Mouse (Mus musculus) kidney, postnatal 14 days (tissue): ENCODE data around the gene Fam25c.
"Not testable (repeated sequence)": the region's sequence is repeated elsewhere in the genome, so short reads cannot be mapped to it uniquely, and the experiment has no call there.

Experiments
- DNase-seq: peaks from one replicate; pipeline ENCODE4 v3.0.0; 2022; ENCODE audit warnings: mixed read lengths

Gene Fam25c

DNA sequence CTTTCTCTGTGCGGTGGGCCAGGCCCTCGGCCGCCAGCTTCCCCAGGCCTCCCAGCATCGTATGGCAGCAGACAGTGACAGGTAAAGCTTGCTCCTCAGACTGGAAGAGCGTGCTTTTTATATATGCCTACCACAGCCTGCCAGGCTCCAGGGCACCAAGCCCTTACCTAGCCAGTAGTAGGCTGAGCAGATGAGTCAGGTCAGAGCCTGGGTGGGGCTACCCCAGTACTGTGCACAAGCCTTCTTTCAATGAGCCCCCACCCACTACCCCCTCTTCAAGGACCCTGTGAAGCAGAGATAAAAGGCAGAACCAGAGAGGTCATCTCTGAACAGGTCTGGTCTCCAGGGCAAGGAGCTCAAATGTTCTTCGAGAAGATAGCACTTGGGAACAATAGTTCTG, at the start of gene Fam25c:
Gene Fam25c, minus strand, starts transcription at position 133 of the 400 bp plus-strand sequence.
- no peak for DNase-seq

GRCm38 (mm10) chr14:34403424-34403823, 48.2 kb upstream of the Fam25c start:
- DNase-seq: no peak

GRCm38 (mm10) chr14:34402871-34403270, 47.6 kb upstream of the Fam25c start:
- DNase-seq: no peak

DNA sequence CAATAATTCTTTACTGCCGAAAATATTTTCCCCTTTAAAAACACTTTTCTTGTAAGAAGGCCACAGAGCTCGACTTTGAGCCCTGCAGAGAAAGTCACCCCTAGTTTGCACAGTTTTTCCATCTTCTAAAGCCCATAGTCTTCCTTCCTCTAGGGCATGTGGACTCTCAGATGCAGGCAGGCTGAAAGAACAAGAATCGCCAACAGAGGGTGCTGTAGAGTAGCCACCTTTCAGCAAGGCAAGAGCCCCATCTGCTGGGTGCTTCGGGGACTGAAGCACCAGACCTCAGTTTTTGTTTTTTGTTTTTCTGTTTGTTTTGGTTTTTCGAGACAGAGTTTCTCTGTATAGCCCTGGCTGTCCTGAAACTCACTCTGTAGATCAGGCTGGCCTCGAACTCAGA, 45.9 kb upstream of the Fam25c start:
- DNase-seq: peak; percentile 86

GRCm38 (mm10) chr14:34400021-34400420, 44.8 kb upstream of the Fam25c start:
- DNase-seq: no peak

GRCm38 (mm10) chr14:34399301-34399700, 44.1 kb upstream of the Fam25c start:
- DNase-seq: no peak

- DNase-seq: no peak
These were observed 43.7 kb upstream of the Fam25c start for GRCm38 (mm10) chr14:34398901-34399300.

- DNase-seq: no peak
These were observed 42.6 kb upstream of the Fam25c start for GRCm38 (mm10) chr14:34397871-34398270.

- no peak for DNase-seq
These were observed 38.1 kb upstream of the Fam25c start for GRCm38 (mm10) chr14:34393295-34393694.

- no peak for DNase-seq
These were observed 27.9 kb upstream of the Fam25c start for GRCm38 (mm10) chr14:34382921-34383704.

DNA sequence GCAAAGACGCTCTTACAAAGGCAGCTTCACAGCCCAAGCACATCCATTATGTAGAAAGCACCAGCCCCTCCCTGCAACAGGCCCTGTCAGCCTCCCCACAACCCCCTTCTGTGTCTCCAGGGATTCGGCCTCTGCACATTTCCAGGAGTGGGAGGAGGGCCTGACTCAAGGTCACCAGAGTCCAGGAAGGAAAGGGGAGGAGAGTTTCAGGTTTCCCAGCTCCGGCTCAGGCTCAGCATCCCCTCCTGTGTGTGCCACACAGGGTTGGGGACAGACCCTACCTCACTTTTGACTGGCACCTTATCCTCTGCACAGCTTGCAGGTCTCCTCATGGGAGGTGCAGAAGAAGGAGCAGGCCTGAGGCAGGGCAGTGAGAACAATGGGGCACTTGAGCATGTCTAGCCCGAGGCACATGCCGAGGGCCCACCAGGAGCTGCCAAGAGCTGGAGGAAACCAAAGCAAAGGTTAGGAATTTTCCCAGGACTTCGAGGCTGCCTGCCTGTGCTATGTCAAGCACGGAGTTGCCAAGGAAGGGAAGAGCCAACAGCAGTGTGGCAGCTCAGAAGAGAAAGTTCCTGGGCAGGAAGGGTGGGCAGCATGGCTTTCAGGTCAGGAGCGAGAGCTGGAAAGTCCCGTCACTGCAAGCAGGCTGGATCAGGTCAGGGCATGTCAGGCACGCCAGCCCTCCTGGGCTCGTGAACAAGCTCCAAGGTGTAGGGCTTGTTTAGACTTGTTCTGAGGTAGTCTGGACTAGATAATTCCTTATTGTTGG, 23.5 kb upstream of the Fam25c start:
- DNase-seq: peak; percentile 78

DNA sequence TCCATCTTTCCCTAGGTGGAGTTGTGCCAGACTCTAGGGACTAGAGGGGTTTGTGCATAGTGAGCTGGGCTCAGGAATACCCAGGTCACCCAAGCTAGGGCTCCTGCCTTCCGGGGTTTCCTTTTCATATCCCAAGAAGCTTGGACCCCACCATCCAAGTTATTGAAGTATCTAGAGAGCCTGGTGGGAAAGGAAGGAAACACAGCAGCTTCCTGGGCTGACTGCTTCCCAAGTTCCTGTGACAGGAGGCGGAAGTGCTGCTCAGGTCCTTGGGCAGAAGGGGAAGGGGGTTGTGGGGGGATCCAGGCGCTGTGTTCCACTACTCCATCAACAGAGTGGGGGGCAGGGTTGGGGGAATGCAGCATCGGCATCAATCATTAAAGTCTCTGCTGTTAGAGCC, 21.9 kb upstream of the Fam25c start:
- no peak for DNase-seq

- DNase-seq: no peak
These were observed 20.7 kb upstream of the Fam25c start for GRCm38 (mm10) chr14:34375941-34376340.

DNA sequence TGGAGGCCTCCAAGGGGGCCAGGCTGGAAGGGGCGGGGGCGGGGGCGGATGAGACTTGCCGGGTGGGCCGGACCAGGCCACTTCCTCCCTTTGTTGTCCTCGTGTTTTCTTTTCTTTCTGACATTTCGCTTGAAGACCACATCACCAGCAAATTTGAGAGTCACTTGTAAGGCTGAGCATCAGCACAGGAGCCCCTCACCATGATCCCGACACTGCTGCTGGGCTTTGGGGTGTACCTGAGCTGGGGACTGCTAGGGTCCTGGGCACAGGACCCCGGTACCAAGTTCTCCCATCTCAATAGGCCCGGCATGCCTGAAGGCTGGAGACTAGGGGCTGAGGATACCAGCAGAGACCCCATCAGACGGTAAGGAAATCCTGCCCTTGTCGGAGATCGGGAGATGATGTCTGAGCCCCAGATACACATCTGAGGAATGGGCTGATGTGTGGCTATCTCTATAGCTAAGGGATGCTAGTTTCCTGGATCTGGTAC, 20.2 kb upstream of the Fam25c start, which contains the start of gene Mmrn2:
Gene Mmrn2, plus strand, starts transcription at position 51 of the 490 bp plus-strand sequence.
- no peak for DNase-seq

DNA sequence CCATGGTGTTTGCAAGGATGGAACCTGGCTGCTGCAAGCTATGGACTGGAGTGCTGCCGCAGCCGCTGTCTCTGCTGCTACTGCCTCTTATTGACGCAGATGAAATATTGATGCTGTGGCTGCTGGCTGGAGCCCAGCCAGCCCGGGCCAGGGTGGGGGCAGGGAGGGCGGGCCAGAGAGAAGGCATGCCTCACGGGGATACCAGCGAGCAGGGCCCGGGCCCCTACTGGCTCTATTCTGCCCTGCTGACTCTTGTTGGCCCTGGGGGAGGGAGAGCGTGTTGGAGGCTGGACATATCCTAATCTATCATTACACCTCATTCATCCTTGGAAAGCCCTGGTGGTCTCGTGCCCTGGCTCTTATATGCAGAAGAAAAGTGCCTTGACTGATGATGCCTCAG, 19.3 kb upstream of the Fam25c start, which contains the start of gene Sncg:
Gene Sncg, minus strand, starts transcription at position 213 of the 400 bp plus-strand sequence.
- DNase-seq: no peak

- DNase-seq: no peak
These were observed 18.3 kb upstream of the Fam25c start for GRCm38 (mm10) chr14:34373581-34373980.

DNA sequence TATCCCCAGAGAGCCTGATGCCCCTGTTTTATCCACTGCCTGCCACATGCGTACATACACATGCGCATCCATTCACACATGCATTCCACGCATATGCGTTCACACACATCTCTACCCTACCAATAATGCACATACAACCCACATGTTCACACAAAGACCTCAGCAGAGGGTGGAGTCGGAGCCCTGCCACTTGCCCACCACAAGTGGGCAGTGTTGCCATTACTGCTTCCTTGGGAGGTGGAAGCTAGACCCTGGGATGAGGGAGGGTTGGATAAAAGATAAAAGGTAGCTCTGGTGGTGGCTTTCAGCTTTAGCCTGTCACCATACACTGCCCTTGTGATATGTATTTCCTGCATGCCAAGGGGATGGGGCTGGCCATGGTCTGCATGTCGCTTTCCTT, 17.4 kb upstream of the Fam25c start:
- DNase-seq: peak; percentile 70

- DNase-seq: no peak
These were observed 16.5 kb upstream of the Fam25c start for GRCm38 (mm10) chr14:34371763-34372162.

DNA sequence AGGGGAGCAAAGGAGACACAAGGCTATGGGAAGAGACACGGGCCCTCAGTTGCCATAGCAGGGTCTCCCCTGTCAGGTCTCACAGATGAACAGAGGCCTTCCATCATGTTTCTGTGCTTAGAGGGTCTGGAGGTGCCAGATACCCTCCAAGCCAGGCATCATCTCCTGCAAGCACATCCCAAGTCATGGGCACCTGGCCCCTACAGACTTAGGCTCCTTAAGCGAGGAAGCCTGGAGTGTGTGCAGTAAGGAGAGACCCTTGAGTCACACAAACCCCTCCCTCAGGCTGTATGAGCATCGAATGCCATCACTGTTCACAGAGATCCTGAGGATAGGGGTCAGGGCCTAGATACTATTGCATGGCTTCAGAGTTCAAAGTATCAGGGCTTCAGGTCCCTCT, 15.7 kb upstream of the Fam25c start:
- no peak for DNase-seq

GRCm38 (mm10) chr14:34370203-34370602, 15.0 kb upstream of the Fam25c start:
- no peak for DNase-seq

- no peak for DNase-seq
These were observed 9.9 kb upstream of the Fam25c start for GRCm38 (mm10) chr14:34365147-34365507.

DNA sequence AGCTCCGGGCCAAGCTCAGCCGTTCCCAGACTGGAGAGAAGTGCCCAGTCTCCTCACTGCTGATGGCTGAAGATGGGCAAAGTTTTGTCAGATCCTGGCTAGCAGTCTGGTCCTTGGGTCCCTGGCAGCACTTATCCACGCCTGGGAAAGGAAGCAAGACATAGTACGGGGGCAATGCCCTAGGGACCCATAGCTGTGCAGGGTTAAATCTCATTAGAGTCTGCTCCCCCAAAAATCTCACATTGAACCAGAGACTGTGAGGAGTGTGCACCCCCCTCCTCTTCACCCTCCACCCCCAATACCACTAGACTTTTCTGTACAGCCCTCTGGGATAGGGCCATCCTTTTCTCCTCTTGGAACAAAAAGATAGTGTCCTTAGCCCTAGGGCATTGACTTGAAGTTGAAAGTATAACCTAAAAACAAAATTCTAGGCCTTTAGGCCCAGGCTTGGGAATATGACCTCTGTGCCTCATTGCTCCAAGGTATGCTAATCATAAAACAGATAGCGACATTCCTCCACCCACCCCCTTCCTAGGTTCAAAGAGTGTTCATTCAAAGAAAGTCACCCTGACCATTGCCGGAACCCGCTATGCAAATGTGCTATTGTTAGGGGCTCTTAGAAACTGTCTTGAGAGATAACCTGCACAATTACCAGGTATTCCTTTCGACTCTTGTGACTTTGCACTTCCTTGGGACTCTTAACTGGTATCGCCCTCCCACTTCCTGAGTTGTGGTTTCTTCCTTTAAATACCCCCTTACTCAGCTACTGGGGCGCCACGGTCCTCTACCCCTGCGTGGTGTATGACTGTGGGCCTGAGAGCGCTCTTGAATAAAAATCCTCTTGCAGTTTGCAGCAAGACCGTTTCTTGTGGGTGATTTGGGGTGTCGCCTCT, 9.3 kb upstream of the Fam25c start:
- not testable (repeated sequence) for DNase-seq
